Mouse (Mus musculus) heart, adult 2 months (tissue): Measurements from ENCODE around the gene Parn. TPM values are rescaled to one million over a fixed set of nuclear protein-coding genes. Genes with fewer than 3 reads are reported as not detected.

Source experiments
- DNase-seq, 2 experiments: peaks; one replicate each; pipeline ENCODE4 v3.0.0; 2021
- H3K27ac ChIP-seq: fragments of 200-600 bp; 2 replicates; pipeline ENCODE4 v1.8.1; 2022
- H3K27me3 ChIP-seq: fragments of 200-500 bp; 2 replicates; pipeline ENCODE4 v1.6.1; 2012; ENCODE audit warnings: mild to moderate bottlenecking, low read length, inconsistent platforms, mixed read lengths; ENCODE audit not compliant: control insufficient read depth, insufficient read depth
- H3K36me3 ChIP-seq: fragments of 200-500 bp; 2 replicates; pipeline ENCODE4 v1.6.1; 2012; ENCODE audit warnings: low read length, inconsistent platforms; ENCODE audit not compliant: control insufficient read depth, insufficient read depth
- H3K4me1 ChIP-seq: fragments of 200-500 bp; 2 replicates; pipeline ENCODE4 v1.6.1; 2011; ENCODE audit warnings: low read length; ENCODE audit not compliant: control insufficient read depth, insufficient read depth
- H3K4me3 ChIP-seq: fragments of 200-600 bp; 2 replicates; pipeline ENCODE4 v1.8.1; 2022
- H3K79me2 ChIP-seq: fragments of 200-500 bp; replicated peaks from 2 replicates; pipeline ENCODE4 v1.6.1; 2012; ENCODE audit warnings: mild to moderate bottlenecking, inconsistent platforms, low read length, moderate library complexity, mixed read lengths; ENCODE audit not compliant: control insufficient read depth, insufficient read depth
- H3K9ac ChIP-seq: fragments of 200-500 bp; 2 replicates; pipeline ENCODE4 v1.6.1; 2012; ENCODE audit warnings: low read depth, mild to moderate bottlenecking, control low read depth, inconsistent platforms, low read length, mixed read lengths
- CTCF ChIP-seq: fragments of 200-600 bp; IDR thresholded peaks from 2 replicates; pipeline ENCODE4 v1.8.1; 2022; ENCODE audit warnings: antibody characterized with exemption, mild to moderate bottlenecking, moderate library complexity
- EP300 ChIP-seq: fragments of 200-500 bp; IDR thresholded peaks from 2 replicates; pipeline ENCODE4 v1.6.1; 2011; ENCODE audit warnings: low read depth, low read length, control low read depth; ENCODE audit not compliant: insufficient read depth
- POLR2A ChIP-seq: fragments of 200-500 bp; IDR thresholded peaks from 2 replicates; pipeline ENCODE4 v1.6.1; 2011; ENCODE audit warnings: mild to moderate bottlenecking, low read depth, low read length, control low read depth; ENCODE audit not compliant: insufficient read depth
- WGBS: fragments of 180-500 bp; shearing (Covaris S2); methylation state at CpG from one replicate; pipeline ENCODE4 v1.1.7; 2018; 5-methylcytosine and 5-hydroxymethylcytosine counted together
- intact Hi-C: fragments of 180-260 bp; cut with DNase I; formaldehyde crosslinking; loops from one replicate; pipeline ENCODE4 v1.15.1; 2025
- polyA plus RNA-seq: library from polyadenylated mRNA; depleted of rRNA; stranded (reverse); fragments of >200 nt; gene quantifications from 2 replicates; pipeline ENCODE4 v1.2.3, GENCODE M21; 2012
- total RNA-seq, 2 experiments: library from RNA; stranded (reverse); gene quantifications; 2 replicates each; pipeline ENCODE4 v1.2.3; 2021

The Parn gene
- total and polyA plus RNA-seq, 3 experiments, result 7.3 to 9.1 (median 8.9) TPM

- Histone ChIP-seq H3K4me3 (no peak overlapping the region), H3K79me2 (no peaks in the 10 kb centered on the region), H3K27ac (no peak overlapping the region), H3K27me3 (no peaks in the 10 kb centered on the region), H3K4me1 (peaks cover 3% of the 10 kb centered on the region; the same call in 1 of the 2 replicates), H3K9ac (no peak overlapping the region), H3K36me3 (no peaks in the 10 kb centered on the region)
- intact Hi-C loops, result no loop called here
- TF ChIP-seq EP300 (no peak), CTCF (no peak), POLR2A (no peak)
- no peak for DNase-seq
- WGBS, result 73% methylated on average over 5 of the region's 5 CpGs
Measured at GRCm38 (mm10) chr16:13615276-13615675, 52.7 kb downstream of the Parn start.

GRCm38 (mm10) chr16:13612571-13612970, 55.4 kb downstream of the Parn start:
- TF ChIP-seq POLR2A, result no peak
- no peak for TF ChIP-seq CTCF
- TF ChIP-seq EP300, result no peak
- Histone ChIP-seq H3K27me3 (no peaks in the 10 kb centered on the region), H3K36me3 (no peaks in the 10 kb centered on the region), H3K27ac (no peak overlapping the region), H3K4me1 (peaks cover 3% of the 10 kb centered on the region; the same call in 1 of the 2 replicates), H3K79me2 (no peaks in the 10 kb centered on the region), H3K9ac (no peak overlapping the region), H3K4me3 (no peak overlapping the region)
- DNase-seq, result no peak
- 93% methylated on average over 5 of the region's 5 CpGs for WGBS
- intact Hi-C loops, result loop anchor here (2.0 to 5.0 kb wide), 2 partner anchors 80 to 165 kb away; no protein-coding TSS in a partner anchor

GRCm38 (mm10) chr16:13612058-13612457, 55.9 kb downstream of the Parn start:
- H3K36me3 ChIP-seq, result no peaks in the 10 kb centered on the region
- H3K4me1 ChIP-seq, result peaks cover 3% of the 10 kb centered on the region; the same call in 1 of the 2 replicates
- WGBS, result 67% methylated on average over 6 of the region's 6 CpGs
- H3K79me2 ChIP-seq, result no peaks in the 10 kb centered on the region
- no peaks in the 10 kb centered on the region for H3K27me3 ChIP-seq
- H3K9ac ChIP-seq, result no peak overlapping the region
- no peak for DNase-seq
- intact Hi-C loops, result loop anchor here (2.0 to 5.0 kb wide), 2 partner anchors 79 to 165 kb away; no protein-coding TSS in a partner anchor
- H3K4me3 ChIP-seq, result no peak overlapping the region
- TF ChIP-seq POLR2A (no peak), CTCF (peak; percentile 56), EP300 (no peak)
- H3K27ac ChIP-seq, result no peak overlapping the region

GRCm38 (mm10) chr16:13611399-13611798, 56.6 kb downstream of the Parn start:
- TF ChIP-seq CTCF (no peak), EP300 (no peak), POLR2A (no peak)
- H3K27ac ChIP-seq, result no peak overlapping the region
- H3K4me3 ChIP-seq, result no peak overlapping the region
- H3K9ac ChIP-seq, result no peak overlapping the region
- H3K36me3 ChIP-seq, result no peaks in the 10 kb centered on the region
- DNase-seq, result peak in 1 of 2 experiments; percentile 12
- H3K27me3 ChIP-seq, result no peaks in the 10 kb centered on the region
- H3K79me2 ChIP-seq, result no peaks in the 10 kb centered on the region
- peaks cover 3% of the 10 kb centered on the region; the same call in 1 of the 2 replicates for H3K4me1 ChIP-seq
- intact Hi-C loops, result loop anchor here (5.0 kb wide), 1 partner anchor 164 kb away; no protein-coding TSS in a partner anchor

- Histone ChIP-seq H3K4me3 (no peak overlapping the region), H3K36me3 (no peaks in the 10 kb centered on the region), H3K27me3 (no peaks in the 10 kb centered on the region), H3K27ac (no peak overlapping the region), H3K79me2 (no peaks in the 10 kb centered on the region), H3K9ac (no peak overlapping the region), H3K4me1 (peaks cover 3% of the 10 kb centered on the region; the same call in 1 of the 2 replicates)
- no peak for DNase-seq
- intact Hi-C loops, result loop anchor here (5.0 kb wide), 1 partner anchor 164 kb away; no protein-coding TSS in a partner anchor
- TF ChIP-seq CTCF (no peak), POLR2A (no peak), EP300 (no peak)
- 62% methylated on average over 5 of the region's 5 CpGs for WGBS
Measured at GRCm38 (mm10) chr16:13610951-13611381, 57.0 kb downstream of the Parn start.

DNA sequence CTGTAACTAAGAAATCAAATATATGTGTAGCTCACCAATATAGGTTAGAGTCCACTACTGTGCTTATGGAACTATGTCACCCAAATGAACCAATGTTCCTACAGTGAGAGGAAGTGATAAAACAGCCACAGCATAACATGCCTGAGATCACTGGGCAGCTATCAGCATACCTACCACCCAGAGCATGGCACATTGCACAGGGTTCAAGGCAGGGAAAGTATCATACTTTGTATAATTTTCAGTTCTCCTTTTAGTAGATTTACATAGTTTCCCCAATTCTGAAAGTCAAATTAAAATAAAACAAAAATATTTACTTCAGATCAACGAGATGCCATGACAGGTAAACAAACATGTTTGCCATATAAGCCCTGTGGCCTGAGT, 59.3 kb downstream of the Parn start:
- Histone ChIP-seq H3K27me3 (no peaks in the 10 kb centered on the region), H3K27ac (no peak overlapping the region), H3K36me3 (no peaks in the 10 kb centered on the region), H3K9ac (no peak overlapping the region), H3K4me1 (peaks cover 3% of the 10 kb centered on the region; the same call in 1 of the 2 replicates), H3K4me3 (no peak overlapping the region), H3K79me2 (no peaks in the 10 kb centered on the region)
- intact Hi-C loops, result no loop called here
- no peak for DNase-seq
- WGBS, result 92% methylated on average over 1 of the region's 1 CpGs
- no peak for TF ChIP-seq CTCF
- TF ChIP-seq POLR2A, result no peak
- TF ChIP-seq EP300, result no peak
